Mouse (Mus musculus): ENCODE results near the gene Pde4dip. TPM values are rescaled to one million over a fixed set of nuclear protein-coding genes. Genes with fewer than 3 reads are reported as not detected.

Gene Pde4dip
- polyA plus RNA-seq, 1 experiment from 2014 or later, result 9.9 TPM

DNA sequence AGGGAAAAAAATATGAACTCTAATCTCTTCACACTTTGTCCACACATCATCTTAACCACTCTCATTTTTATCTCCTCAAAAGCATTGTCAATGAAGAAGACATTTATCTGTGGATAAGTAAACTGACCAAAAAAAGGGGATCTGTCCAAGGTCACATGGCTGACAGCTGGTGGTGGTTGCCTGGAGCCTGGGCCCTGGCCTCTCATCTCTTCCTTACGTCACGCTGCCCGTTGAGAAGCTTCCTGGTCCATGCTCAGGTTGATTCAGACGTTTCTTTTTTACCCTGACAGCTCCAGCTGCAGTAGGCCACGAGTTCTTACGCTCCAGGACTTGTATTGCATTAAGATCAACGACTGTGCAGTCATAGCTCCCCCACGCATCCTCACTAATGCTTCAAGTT is 222.4 kb downstream of the Pde4dip start:
- H3K4me3 ChIP-seq, result no peak overlapping the region
- ATAC-seq, result no peak
- H3K4me1 ChIP-seq, result peaks cover 5% of the 10 kb centered on the region; the same call in 1 of the 2 replicates
- H3K9me3 ChIP-seq (replicated peaks), result no peaks in the 10 kb centered on the region
- H3K27me3 ChIP-seq (replicated peaks), result no peaks in the 10 kb centered on the region
- H3K4me2 ChIP-seq, result no peak overlapping the region
- H3K9ac ChIP-seq, result no peak overlapping the region
- no peak overlapping the region; the same call in 1 of the 2 replicates for H3K27ac ChIP-seq
- WGBS (ENCODE audit: insufficient replicate concordance), result 60% methylated on average over 8 of the region's 8 CpGs
- H3K36me3 ChIP-seq, result peaks cover 51% of the 10 kb centered on the region

- no peak overlapping the region for H3K9ac ChIP-seq
- H3K27ac ChIP-seq, result no peak overlapping the region
- H3K4me1 ChIP-seq, result peaks cover 10% of the 10 kb centered on the region; the same call in 1 of the 2 replicates
- 67% methylated on average over 9 of the region's 9 CpGs for WGBS (ENCODE audit: insufficient replicate concordance)
- H3K27me3 ChIP-seq (replicated peaks), result no peaks in the 10 kb centered on the region
- no peak overlapping the region for H3K4me2 ChIP-seq
- ATAC-seq, result no peak
- peaks cover 51% of the 10 kb centered on the region for H3K36me3 ChIP-seq
- H3K4me3 ChIP-seq, result no peak overlapping the region
- H3K9me3 ChIP-seq (replicated peaks), result no peaks in the 10 kb centered on the region
These were observed 223.0 kb downstream of the Pde4dip start for GRCm38 (mm10) chr3:97665525-97665924.

- Histone ChIP-seq H3K4me1 (peaks cover 37% of the 10 kb centered on the region), H3K27me3 (replicated peaks) (no peaks in the 10 kb centered on the region), H3K27ac (no peak overlapping the region), H3K9ac (no peak overlapping the region), H3K9me3 (replicated peaks) (no peaks in the 10 kb centered on the region), H3K4me3 (no peak overlapping the region), H3K36me3 (peaks cover 20% of the 10 kb centered on the region), H3K4me2 (no peak overlapping the region)
- no peak for ATAC-seq
- WGBS (ENCODE audit: insufficient replicate concordance), result 51% methylated on average over 8 of the region's 8 CpGs
These were observed 227.3 kb downstream of the Pde4dip start for GRCm38 (mm10) chr3:97661206-97661605.

GRCm38 (mm10) chr3:97659746-97660145 is 228.8 kb downstream of the Pde4dip start:
- no peak overlapping the region for H3K4me3 ChIP-seq
- ATAC-seq, result no peak
- H3K4me2 ChIP-seq, result peak overlapping the region; percentile 92; the same call in 1 of the 2 replicates
- no peak overlapping the region for H3K27ac ChIP-seq
- H3K4me1 ChIP-seq, result peaks cover 37% of the 10 kb centered on the region
- H3K9ac ChIP-seq, result no peak overlapping the region
- H3K27me3 ChIP-seq (replicated peaks), result no peaks in the 10 kb centered on the region
- peaks cover 18% of the 10 kb centered on the region for H3K36me3 ChIP-seq
- 76% methylated on average over 7 of the region's 7 CpGs for WGBS (ENCODE audit: insufficient replicate concordance)
- H3K9me3 ChIP-seq (replicated peaks), result no peaks in the 10 kb centered on the region

DNA sequence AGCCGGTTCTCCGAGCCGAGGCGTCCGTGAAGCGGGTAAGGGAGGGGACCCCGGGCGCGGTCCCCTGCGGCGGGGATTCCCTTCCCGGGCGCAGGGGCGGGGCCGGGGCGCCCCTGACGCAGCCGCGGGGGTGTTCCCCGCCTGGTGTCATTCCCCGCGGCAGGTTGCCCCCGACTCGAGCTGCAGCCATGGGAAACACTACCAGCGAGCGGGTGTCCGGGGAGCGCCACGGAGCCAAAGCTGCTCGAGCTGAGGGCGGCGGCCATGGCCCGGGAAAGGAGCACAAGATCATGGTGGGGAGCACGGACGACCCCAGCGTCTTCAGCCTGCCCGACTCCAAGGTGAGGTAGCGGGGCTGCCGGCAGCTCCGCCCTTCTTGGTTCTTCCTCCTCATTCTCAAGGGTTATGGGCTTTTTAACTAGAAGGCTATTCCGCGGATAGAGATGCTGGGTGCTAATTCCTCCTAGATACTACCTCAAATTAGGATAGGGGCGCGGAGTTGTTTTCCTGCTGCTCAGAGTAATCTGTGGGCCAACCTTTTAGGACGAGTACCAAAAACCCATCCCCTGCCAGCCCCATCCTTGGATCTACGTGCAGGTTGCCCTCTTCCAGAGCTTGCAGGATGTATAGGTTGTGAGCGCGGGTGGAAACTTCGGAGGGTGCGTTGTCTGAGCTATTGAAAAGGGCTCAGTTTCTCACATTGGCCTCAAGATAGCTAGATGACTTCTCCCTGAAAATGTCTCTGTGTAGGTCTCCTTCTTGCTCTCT is 229.9 kb downstream of the Pde4dip start:
- WGBS (ENCODE audit: insufficient replicate concordance), result under 1% methylated on average over 49 of the region's 50 CpGs
- Histone ChIP-seq H3K4me2 (peak overlapping the region; percentile 92), H3K9ac (peak overlapping the region; percentile 83), H3K9me3 (replicated peaks) (no peaks in the 10 kb centered on the region), H3K4me1 (peaks cover 37% of the 10 kb centered on the region), H3K27me3 (replicated peaks) (no peaks in the 10 kb centered on the region), H3K27ac (peak overlapping the region; percentile 74; the same call in 1 of the 2 replicates), H3K36me3 (peaks cover 12% of the 10 kb centered on the region; the same call in 1 of the 2 replicates), H3K4me3 (peak overlapping the region; percentile 86)
- ATAC-seq, result peak; percentile 79

DNA sequence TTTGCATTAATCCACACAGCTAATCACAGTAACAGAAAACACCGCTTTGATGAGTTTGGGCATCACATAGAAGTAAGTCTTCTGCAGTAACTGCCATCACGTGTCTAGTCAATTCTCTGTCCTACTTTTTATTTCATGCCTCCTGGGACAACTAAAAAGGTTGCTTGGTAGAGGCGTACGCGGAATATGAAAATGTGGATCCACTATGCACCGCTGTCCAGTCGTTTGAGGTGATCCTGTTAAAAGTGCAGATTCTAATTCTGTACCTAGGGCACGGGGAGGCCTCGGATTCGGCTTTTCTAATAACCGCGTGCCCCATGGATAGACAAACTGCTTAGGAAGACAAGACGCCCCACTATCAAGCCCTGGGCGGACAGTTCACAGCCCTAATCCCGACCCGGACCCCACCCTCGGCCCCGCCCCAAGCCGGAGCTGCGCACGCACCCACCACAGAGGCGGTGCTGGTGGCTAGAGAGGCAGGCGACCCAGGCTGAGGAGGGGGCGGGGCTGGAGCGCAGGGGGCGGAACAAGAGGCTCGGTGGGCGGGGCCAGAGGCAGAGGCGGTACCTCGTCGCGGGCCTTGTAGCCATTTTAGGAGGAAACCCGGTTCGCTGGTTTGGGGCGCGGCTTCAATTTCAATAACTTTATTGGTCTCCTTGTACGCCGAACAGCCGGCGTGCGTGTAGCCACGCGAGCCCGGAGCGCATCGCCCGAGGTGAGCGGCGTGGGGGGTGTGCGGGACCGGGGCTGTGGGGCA is 230.7 kb downstream of the Pde4dip start, which contains the start of gene Prkab2:
Gene Prkab2 (plus strand): TSS at position 539 of the 757 bp plus-strand sequence.
- no peaks in the 10 kb centered on the region for H3K9me3 ChIP-seq (replicated peaks)
- no peaks in the 10 kb centered on the region; the same call in 1 of the 2 replicates for H3K27me3 ChIP-seq (replicated peaks)
- ATAC-seq, result peak; percentile 98
- H3K4me3 ChIP-seq, result peak within 1 kb of the TSS; percentile 86
- peak within 1 kb of the TSS; percentile 92 for H3K4me2 ChIP-seq
- H3K9ac ChIP-seq, result peak within 1 kb of the TSS; percentile 83
- H3K36me3 ChIP-seq, result peaks cover 7% of the 10 kb centered on the region; the same call in 1 of the 2 replicates
- H3K27ac ChIP-seq, result peak within 1 kb of the TSS; percentile 74; the same call in 1 of the 2 replicates
- WGBS (ENCODE audit: insufficient replicate concordance), result 2% methylated on average over 51 of the region's 51 CpGs
- H3K4me1 ChIP-seq, result peaks cover 37% of the 10 kb centered on the region

- no peak for ATAC-seq
- 73% methylated on average over 8 of the region's 8 CpGs for WGBS (ENCODE audit: insufficient replicate concordance)
- no peaks in the 10 kb centered on the region; the same call in 1 of the 2 replicates for H3K27me3 ChIP-seq (replicated peaks)
- no peak overlapping the region for H3K4me3 ChIP-seq
- H3K9ac ChIP-seq, result no peak overlapping the region
- no peak overlapping the region for H3K4me2 ChIP-seq
- H3K36me3 ChIP-seq, result no peaks in the 10 kb centered on the region
- peaks cover 21% of the 10 kb centered on the region for H3K4me1 ChIP-seq
- H3K27ac ChIP-seq, result no peak overlapping the region
- H3K9me3 ChIP-seq (replicated peaks), result no peaks in the 10 kb centered on the region
These were observed 233.6 kb downstream of the Pde4dip start for GRCm38 (mm10) chr3:97654901-97655300.

DNA sequence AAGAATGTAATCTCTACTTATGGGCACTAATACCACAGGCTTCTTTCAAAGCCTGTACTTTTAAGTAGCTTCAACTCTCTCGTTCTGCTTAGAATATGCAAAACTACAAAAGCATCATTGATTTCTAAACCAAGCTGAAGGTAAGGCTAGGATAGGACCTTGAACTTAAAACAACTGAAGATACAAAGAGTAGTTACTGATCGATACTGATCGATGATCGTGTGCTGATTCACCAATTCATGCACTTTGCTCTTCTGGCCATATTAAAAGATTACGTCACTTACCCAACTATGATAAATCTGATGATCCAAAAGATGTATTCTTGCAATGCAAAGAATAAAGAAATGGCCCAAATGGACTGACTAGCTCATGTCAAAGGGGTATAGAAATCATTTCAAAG is 234.7 kb downstream of the Pde4dip start:
- Histone ChIP-seq H3K4me1 (peaks cover 10% of the 10 kb centered on the region), H3K27ac (no peak overlapping the region), H3K4me2 (no peak overlapping the region), H3K27me3 (replicated peaks) (no peaks in the 10 kb centered on the region; the same call in 1 of the 2 replicates), H3K36me3 (no peaks in the 10 kb centered on the region), H3K9me3 (replicated peaks) (no peaks in the 10 kb centered on the region), H3K9ac (no peak overlapping the region), H3K4me3 (no peak overlapping the region)
- WGBS (ENCODE audit: insufficient replicate concordance), result 82% methylated on average over 5 of the region's 5 CpGs
- ATAC-seq, result no peak

GRCm38 (mm10) chr3:97651604-97652003 is 236.9 kb downstream of the Pde4dip start:
- Histone ChIP-seq H3K4me2 (no peak overlapping the region), H3K27ac (no peak overlapping the region), H3K4me1 (peaks cover 4% of the 10 kb centered on the region; the same call in 1 of the 2 replicates), H3K27me3 (replicated peaks) (no peaks in the 10 kb centered on the region; the same call in 1 of the 2 replicates), H3K4me3 (no peak overlapping the region), H3K9me3 (replicated peaks) (no peaks in the 10 kb centered on the region), H3K9ac (no peak overlapping the region), H3K36me3 (no peaks in the 10 kb centered on the region)
- no peak for ATAC-seq
- 59% methylated on average over 10 of the region's 10 CpGs for WGBS (ENCODE audit: insufficient replicate concordance)

DNA sequence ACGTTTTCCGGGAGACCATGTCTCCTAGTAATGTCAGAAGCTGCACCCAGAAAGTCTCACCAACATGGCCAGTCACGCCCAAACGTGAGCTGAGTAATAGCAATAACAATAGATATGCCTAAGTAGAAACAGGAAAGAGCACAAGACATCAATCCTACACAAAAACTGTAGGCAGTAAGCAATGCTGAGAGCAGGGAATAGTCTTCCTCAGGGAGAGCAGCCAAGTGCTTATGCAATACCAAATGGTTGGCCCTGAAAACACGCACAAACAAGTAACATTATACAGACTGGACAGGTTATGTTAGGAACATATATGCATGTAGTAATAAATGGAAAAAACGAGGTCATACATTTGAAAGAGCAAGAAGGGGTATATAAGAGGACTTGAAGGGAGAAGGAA is 239.0 kb downstream of the Pde4dip start:
- H3K36me3 ChIP-seq, result no peaks in the 10 kb centered on the region
- ATAC-seq, result no peak
- no peak overlapping the region for H3K4me2 ChIP-seq
- WGBS (ENCODE audit: insufficient replicate concordance), result 60% methylated on average over 6 of the region's 6 CpGs
- H3K27ac ChIP-seq, result no peak overlapping the region
- H3K4me3 ChIP-seq, result no peak overlapping the region
- no peaks in the 10 kb centered on the region for H3K9me3 ChIP-seq (replicated peaks)
- H3K9ac ChIP-seq, result no peak overlapping the region
- peaks cover 4% of the 10 kb centered on the region; the same call in 1 of the 2 replicates for H3K4me1 ChIP-seq
- H3K27me3 ChIP-seq (replicated peaks), result no peaks in the 10 kb centered on the region; the same call in 1 of the 2 replicates

DNA sequence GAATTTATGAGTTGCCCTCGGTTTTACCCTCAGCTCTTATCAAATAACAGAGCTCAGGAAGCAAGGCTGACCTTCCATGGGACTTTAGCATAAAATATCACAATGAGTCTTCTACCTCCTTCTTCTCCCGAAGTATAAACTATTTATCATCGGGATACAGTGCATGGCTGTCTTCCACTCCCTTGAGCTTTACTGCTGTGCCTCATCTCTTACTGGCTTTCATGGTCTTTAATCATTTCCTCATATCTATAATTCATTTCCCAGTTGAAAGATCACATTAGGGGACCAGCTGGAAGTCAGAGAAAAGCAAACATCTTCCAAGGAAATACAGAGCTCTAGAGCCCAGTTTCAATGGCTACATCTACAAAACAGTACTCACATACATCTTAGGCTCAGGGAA is 239.5 kb downstream of the Pde4dip start:
- Histone ChIP-seq H3K9ac (no peak overlapping the region), H3K4me1 (peaks cover 4% of the 10 kb centered on the region; the same call in 1 of the 2 replicates), H3K27ac (no peak overlapping the region), H3K9me3 (replicated peaks) (no peaks in the 10 kb centered on the region), H3K27me3 (replicated peaks) (no peaks in the 10 kb centered on the region; the same call in 1 of the 2 replicates), H3K36me3 (no peaks in the 10 kb centered on the region), H3K4me2 (no peak overlapping the region), H3K4me3 (no peak overlapping the region)
- WGBS (ENCODE audit: insufficient replicate concordance), result 67% methylated on average over 3 of the region's 3 CpGs
- no peak for ATAC-seq

DNA sequence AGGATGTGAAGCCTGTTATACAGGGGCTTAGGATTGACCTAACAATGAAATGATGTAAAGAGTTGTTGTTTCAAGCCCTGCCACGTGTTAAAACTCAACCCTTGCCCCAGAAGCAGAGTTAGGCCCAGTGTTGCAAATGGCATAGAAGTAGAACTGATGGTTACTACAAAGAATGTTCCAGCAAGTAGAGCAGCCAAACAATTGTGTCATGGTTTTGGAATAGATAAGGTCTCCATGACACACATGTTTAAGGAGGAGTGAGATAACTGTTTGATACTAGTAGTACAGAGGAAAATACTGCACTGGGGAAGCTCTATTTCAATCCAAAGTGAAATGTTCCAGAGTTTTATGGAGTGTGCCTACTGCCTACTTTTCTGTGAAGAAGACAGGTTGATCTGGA is 240.0 kb downstream of the Pde4dip start:
- H3K27ac ChIP-seq, result no peak overlapping the region
- no peaks in the 10 kb centered on the region; the same call in 1 of the 2 replicates for H3K27me3 ChIP-seq (replicated peaks)
- ATAC-seq, result no peak
- 26% methylated on average over 1 of the region's 1 CpGs for WGBS (ENCODE audit: insufficient replicate concordance)
- no peak overlapping the region for H3K4me3 ChIP-seq
- H3K9ac ChIP-seq, result no peak overlapping the region
- no peaks in the 10 kb centered on the region for H3K36me3 ChIP-seq
- no peak overlapping the region for H3K4me2 ChIP-seq
- no peaks in the 10 kb centered on the region for H3K9me3 ChIP-seq (replicated peaks)
- peaks cover 4% of the 10 kb centered on the region; the same call in 1 of the 2 replicates for H3K4me1 ChIP-seq

Measured in liver, embryonic 12.5 days (tissue).